Mouse (Mus musculus): Measurements from ENCODE around the gene Scn1b. TPM values are rescaled to one million over a fixed set of nuclear protein-coding genes. Genes with fewer than 3 reads are reported as not detected.

Scn1b gene
- polyA plus RNA-seq (2016; fragmentation: Nextera tagmentation; extraction: Ambion mirVana): 0.55 and 0.80 TPM in 2 replicates

GRCm38 (mm10) chr7:31126851-31127724 lies at the start of gene Scn1b:
Scn1b (minus strand) TSS chr7:31127003.
- Histone ChIP-seq H3K27ac (replicated peaks) (peak within 1 kb of the TSS; percentile 42), H3K9me3 (replicated peaks) (no peaks in the 10 kb centered on the region), H3K4me1 (peaks cover 16% of the 10 kb centered on the region), H3K36me3 (peaks cover 41% of the 10 kb centered on the region), H3K4me3 (peak within 1 kb of the TSS; percentile 63), H3K27me3 (ENCODE audit: low read depth, poor library complexity, severe bottlenecking) (peaks cover 56% of the 10 kb centered on the region)
- peak; percentile 39 for DNase-seq (ENCODE audit: low spot score)
- WGBS: 2% methylated on average over 50 of the region's 60 CpGs

DNA sequence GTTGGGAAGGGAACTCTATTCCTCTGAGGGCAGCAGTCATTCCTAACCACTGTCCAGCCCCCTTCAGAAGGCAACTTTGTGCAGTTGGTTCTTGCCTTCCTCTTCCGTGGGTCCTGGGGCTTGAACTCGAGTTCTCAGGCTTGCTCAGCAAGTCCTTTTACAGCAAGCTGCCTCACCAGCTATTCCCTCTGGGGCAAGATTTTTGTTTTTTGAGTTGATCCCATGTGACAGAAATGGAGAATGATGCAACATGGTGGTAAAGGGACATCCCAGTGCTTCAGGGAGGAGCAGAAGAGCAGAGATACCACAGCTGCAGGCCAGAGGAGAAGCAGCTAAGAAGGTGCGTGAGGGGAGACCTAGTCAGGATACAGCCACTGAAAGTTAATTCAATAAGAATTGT lies 48.3 kb upstream of the Scn1b start:
- H3K36me3 ChIP-seq: no peaks in the 10 kb centered on the region
- DNase-seq (ENCODE audit: low spot score): no peak
- H3K27me3 ChIP-seq (ENCODE audit: low read depth, poor library complexity, severe bottlenecking): no peaks in the 10 kb centered on the region
- H3K9me3 ChIP-seq (replicated peaks): no peaks in the 10 kb centered on the region
- H3K4me1 ChIP-seq: no peaks in the 10 kb centered on the region
- H3K27ac ChIP-seq (replicated peaks): no peak overlapping the region
- H3K4me3 ChIP-seq: no peak overlapping the region
- 79% methylated on average over 3 of the region's 3 CpGs for WGBS

GRCm38 (mm10) chr7:31174466-31174865 lies 47.7 kb upstream of the Scn1b start:
- H3K27me3 ChIP-seq (ENCODE audit: low read depth, poor library complexity, severe bottlenecking): no peaks in the 10 kb centered on the region
- 80% methylated on average over 8 of the region's 8 CpGs for WGBS
- H3K36me3 ChIP-seq: no peaks in the 10 kb centered on the region
- no peaks in the 10 kb centered on the region for H3K9me3 ChIP-seq (replicated peaks)
- H3K4me3 ChIP-seq: no peak overlapping the region
- no peak overlapping the region for H3K27ac ChIP-seq (replicated peaks)
- DNase-seq (ENCODE audit: low spot score): no peak
- H3K4me1 ChIP-seq: no peaks in the 10 kb centered on the region

- H3K36me3 ChIP-seq: no peaks in the 10 kb centered on the region
- H3K9me3 ChIP-seq (replicated peaks): no peaks in the 10 kb centered on the region
- WGBS: 20% methylated on average over 2 of the region's 2 CpGs
- no peak for DNase-seq (ENCODE audit: low spot score)
- H3K27ac ChIP-seq (replicated peaks): no peak overlapping the region
- no peaks in the 10 kb centered on the region for H3K27me3 ChIP-seq (ENCODE audit: low read depth, poor library complexity, severe bottlenecking)
- no peak overlapping the region for H3K4me3 ChIP-seq
- no peaks in the 10 kb centered on the region for H3K4me1 ChIP-seq
These were observed 45.4 kb upstream of the Scn1b start for GRCm38 (mm10) chr7:31172238-31172637.

GRCm38 (mm10) chr7:31170520-31170919 lies 43.7 kb upstream of the Scn1b start:
- H3K36me3 ChIP-seq: no peaks in the 10 kb centered on the region
- no peak for DNase-seq (ENCODE audit: low spot score)
- 97% methylated on average over 9 of the region's 9 CpGs for WGBS
- no peaks in the 10 kb centered on the region for H3K4me1 ChIP-seq
- no peak overlapping the region for H3K4me3 ChIP-seq
- H3K27me3 ChIP-seq (ENCODE audit: low read depth, poor library complexity, severe bottlenecking): no peaks in the 10 kb centered on the region
- H3K27ac ChIP-seq (replicated peaks): no peak overlapping the region
- no peaks in the 10 kb centered on the region for H3K9me3 ChIP-seq (replicated peaks)

GRCm38 (mm10) chr7:31168412-31168811 lies 41.6 kb upstream of the Scn1b start:
- Histone ChIP-seq H3K9me3 (replicated peaks) (no peaks in the 10 kb centered on the region), H3K27me3 (ENCODE audit: low read depth, poor library complexity, severe bottlenecking) (no peaks in the 10 kb centered on the region), H3K4me1 (no peaks in the 10 kb centered on the region), H3K27ac (replicated peaks) (no peak overlapping the region), H3K4me3 (no peak overlapping the region), H3K36me3 (no peaks in the 10 kb centered on the region)
- no peak for DNase-seq (ENCODE audit: low spot score)
- WGBS: 75% methylated on average over 8 of the region's 8 CpGs

DNA sequence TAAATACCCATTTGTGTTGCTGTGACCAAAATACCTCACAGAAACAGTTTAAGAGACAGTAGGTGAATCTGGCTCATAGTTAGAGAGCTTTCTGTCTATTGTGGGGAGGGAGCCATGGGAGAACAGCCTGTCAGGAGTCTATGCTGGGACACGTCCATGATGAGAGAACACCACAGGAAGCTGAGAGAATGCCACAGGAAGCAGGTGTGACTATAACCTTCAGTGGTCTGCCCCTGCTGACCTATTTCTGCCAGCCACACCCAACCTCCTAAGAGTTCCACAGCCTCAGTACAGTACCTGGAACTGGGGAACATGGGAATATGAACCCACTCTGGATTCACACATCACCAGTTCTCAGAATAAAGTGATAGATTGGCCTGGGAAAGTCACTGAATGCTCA lies 37.9 kb upstream of the Scn1b start:
- DNase-seq (ENCODE audit: low spot score): no peak
- 77% methylated on average over 1 of the region's 1 CpGs for WGBS
- H3K27me3 ChIP-seq (ENCODE audit: low read depth, poor library complexity, severe bottlenecking): no peaks in the 10 kb centered on the region
- H3K27ac ChIP-seq (replicated peaks): no peak overlapping the region
- H3K9me3 ChIP-seq (replicated peaks): no peaks in the 10 kb centered on the region
- H3K36me3 ChIP-seq: no peaks in the 10 kb centered on the region
- H3K4me3 ChIP-seq: no peak overlapping the region
- H3K4me1 ChIP-seq: 0 out of 2 replicates have a peak, but pooled peaks cover 6% of the 10 kb centered on the region

GRCm38 (mm10) chr7:31163666-31164577 lies 37.1 kb upstream of the Scn1b start:
- Histone ChIP-seq H3K27ac (replicated peaks) (no peak overlapping the region), H3K4me3 (no peak overlapping the region), H3K4me1 (0 out of 2 replicates have a peak, but pooled peaks cover 6% of the 10 kb centered on the region), H3K27me3 (ENCODE audit: low read depth, poor library complexity, severe bottlenecking) (no peaks in the 10 kb centered on the region), H3K36me3 (no peaks in the 10 kb centered on the region), H3K9me3 (replicated peaks) (no peaks in the 10 kb centered on the region)
- no peak for DNase-seq (ENCODE audit: low spot score)
- WGBS: 73% methylated on average over 3 of the region's 3 CpGs

DNA sequence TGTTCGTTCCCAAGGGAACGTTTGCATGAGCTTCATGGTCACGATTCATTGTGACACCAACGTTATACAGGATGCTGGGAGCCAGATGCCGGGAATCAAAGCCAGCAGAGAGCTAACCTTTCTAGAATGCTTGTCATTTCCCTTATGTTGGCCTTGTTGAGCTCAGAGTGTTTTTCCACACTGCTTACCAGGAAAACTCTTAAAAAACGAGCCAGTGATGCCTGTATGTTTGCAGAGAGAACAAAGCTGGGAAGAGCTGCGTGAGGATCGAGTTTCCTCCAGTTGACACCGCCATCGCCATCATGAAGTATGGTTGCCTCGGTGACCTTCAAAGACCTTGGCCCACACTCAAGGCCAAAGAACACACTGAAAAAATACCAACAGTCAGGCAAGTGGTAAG lies 35.5 kb upstream of the Scn1b start:
- Histone ChIP-seq H3K36me3 (no peaks in the 10 kb centered on the region), H3K4me1 (0 out of 2 replicates have a peak, but pooled peaks cover 6% of the 10 kb centered on the region), H3K27ac (replicated peaks) (no peak overlapping the region), H3K27me3 (ENCODE audit: low read depth, poor library complexity, severe bottlenecking) (no peaks in the 10 kb centered on the region), H3K4me3 (no peak overlapping the region), H3K9me3 (replicated peaks) (no peaks in the 10 kb centered on the region)
- no peak for DNase-seq (ENCODE audit: low spot score)
- 78% methylated on average over 11 of the region's 11 CpGs for whole genome bisulfite sequencing

- Histone ChIP-seq H3K4me1 (0 out of 2 replicates have a peak, but pooled peaks cover 6% of the 10 kb centered on the region), H3K4me3 (no peak overlapping the region), H3K27ac (replicated peaks) (no peak overlapping the region), H3K36me3 (no peaks in the 10 kb centered on the region), H3K9me3 (replicated peaks) (no peaks in the 10 kb centered on the region), H3K27me3 (ENCODE audit: low read depth, poor library complexity, severe bottlenecking) (no peaks in the 10 kb centered on the region)
- WGBS: 59% methylated on average over 3 of the region's 3 CpGs
- DNase-seq (ENCODE audit: low spot score): no peak
These were observed 35.0 kb upstream of the Scn1b start for GRCm38 (mm10) chr7:31161831-31162230.

- Histone ChIP-seq H3K9me3 (replicated peaks) (no peaks in the 10 kb centered on the region), H3K36me3 (no peaks in the 10 kb centered on the region), H3K4me3 (no peak overlapping the region), H3K4me1 (peaks cover 8% of the 10 kb centered on the region; the same call in 1 of the 2 replicates), H3K27me3 (ENCODE audit: low read depth, poor library complexity, severe bottlenecking) (no peaks in the 10 kb centered on the region), H3K27ac (replicated peaks) (no peak overlapping the region)
- DNase-seq (ENCODE audit: low spot score): no peak
- 78% methylated on average over 3 of the region's 3 CpGs for WGBS
These were observed 34.4 kb upstream of the Scn1b start for GRCm38 (mm10) chr7:31161246-31161645.

GRCm38 (mm10) chr7:31160763-31161162 lies 34.0 kb upstream of the Scn1b start:
- H3K4me1 ChIP-seq: peaks cover 13% of the 10 kb centered on the region
- DNase-seq (ENCODE audit: low spot score): no peak
- H3K4me3 ChIP-seq: no peak overlapping the region
- no peaks in the 10 kb centered on the region for H3K9me3 ChIP-seq (replicated peaks)
- no peak overlapping the region for H3K27ac ChIP-seq (replicated peaks)
- 89% methylated on average over 5 of the region's 5 CpGs for WGBS
- H3K36me3 ChIP-seq: no peaks in the 10 kb centered on the region
- H3K27me3 ChIP-seq (ENCODE audit: low read depth, poor library complexity, severe bottlenecking): no peaks in the 10 kb centered on the region

Data from midbrain, embryonic 10.5 days (tissue).